Mouse (Mus musculus): ENCODE measurements around the gene Gm10112.

- TF ChIP-seq POLR2A (IDR thresholded peaks at IDR 0.05; ENCODE audit: control insufficient read depth, extremely low read depth, insufficient read depth, low read length, poor library complexity): no peak
- TF ChIP-seq CTCF (IDR thresholded peaks at IDR 0.05; ENCODE audit: borderline replicate concordance, control insufficient read depth, extremely low read depth, insufficient read depth, low read length, poor library complexity): no peak
Measured at GRCm38 (mm10) chrX:111196376-111196775, 28.2 kb downstream of the Gm10112 start.
